Mouse (Mus musculus) neural tube, embryonic 12.5 days (tissue): ENCODE measurements at regions not wholly inside any gene's neighbourhood (a gene's known extent, or its start where the extent isn't known, plus 50 kb on each side); places are given as distances from the start of the nearest gene placed in this dataset.

ENCODE experiments used
- ATAC-seq: fragments of 200-750 bp; cut with Nextera tagmentation; 2 replicates; pipeline ENCODE4 v1.8.0; 2017; ENCODE audit warnings: low read depth, mild to moderate bottlenecking, moderate TSS enrichment, moderate library complexity; ENCODE audit not compliant: low FRiP score
- H3K27ac ChIP-seq: fragments of 300-500 bp; sonication (generic); 2 replicates; pipeline ENCODE4 v1.5.1; 2016
- H3K27me3 ChIP-seq: fragments of 300-500 bp; sonication (generic); replicated peaks from 2 replicates; pipeline ENCODE4 v1.6.1; 2016; ENCODE audit warnings: mild to moderate bottlenecking
- H3K36me3 ChIP-seq: fragments of 300-500 bp; sonication (generic); 2 replicates; pipeline ENCODE4 v1.6.1; 2016; ENCODE audit warnings: mild to moderate bottlenecking
- H3K4me1 ChIP-seq: fragments of 300-500 bp; sonication (generic); 2 replicates; pipeline ENCODE4 v1.6.1; 2016
- H3K4me2 ChIP-seq: fragments of 300-500 bp; sonication (generic); replicated peaks from 2 replicates; pipeline ENCODE4 v1.6.1; 2016; ENCODE audit warnings: mild to moderate bottlenecking
- H3K4me3 ChIP-seq: fragments of 300-500 bp; sonication (generic); 2 replicates; pipeline ENCODE4 v1.5.1; 2016
- H3K9ac ChIP-seq: fragments of 300-500 bp; sonication (generic); 2 replicates; pipeline ENCODE4 v1.6.1; 2016; ENCODE audit warnings: mild to moderate bottlenecking
- H3K9me3 ChIP-seq: fragments of 300-500 bp; sonication (generic); 2 replicates; pipeline ENCODE4 v1.6.1; 2016; ENCODE audit warnings: mild to moderate bottlenecking
- WGBS: fragments of 180-500 bp; shearing (Covaris S2); methylation state at CpG from one replicate; pipeline ENCODE4 v1.1.7; 2016; 5-methylcytosine and 5-hydroxymethylcytosine counted together

DNA sequence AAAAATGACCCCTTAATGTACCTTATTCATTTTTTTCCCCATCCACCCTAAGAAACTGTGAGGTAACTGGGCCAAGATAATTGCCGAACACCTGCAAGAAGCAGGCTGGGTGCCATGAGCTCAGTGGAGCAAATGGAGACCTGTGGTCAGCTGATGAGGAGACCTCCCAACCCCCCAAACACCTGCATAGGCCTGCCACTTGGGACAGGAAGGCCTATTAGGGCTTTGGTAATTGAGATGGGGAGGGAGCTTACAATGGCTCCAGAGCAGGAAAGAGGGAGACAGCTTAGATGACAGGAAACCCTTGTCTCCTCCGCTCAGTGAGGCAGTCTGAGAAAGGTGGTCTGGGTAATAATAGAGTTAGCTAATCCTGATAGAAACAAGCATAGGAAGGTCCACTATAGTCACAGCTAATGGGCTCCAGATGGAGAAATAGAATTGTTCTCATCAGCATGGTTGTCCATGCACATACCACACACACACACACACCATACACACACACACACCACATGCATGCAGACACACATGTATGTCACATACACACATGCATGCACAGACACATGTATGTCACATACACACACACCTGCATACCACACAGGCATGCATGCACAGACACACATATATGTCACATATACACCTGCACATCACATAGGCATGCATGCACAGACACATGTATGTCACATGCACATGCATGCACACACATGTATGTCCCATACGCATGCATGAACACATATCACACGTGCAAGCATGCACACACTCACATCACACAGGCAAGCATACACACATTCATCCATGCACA lies 270.2 kb upstream of the Habp2 start:
- Histone ChIP-seq H3K9me3 (no peaks in the 10 kb centered on the region), H3K27ac (no peak overlapping the region), H3K4me2 (no peak overlapping the region), H3K4me3 (no peak overlapping the region), H3K9ac (no peak overlapping the region), H3K4me1 (no peaks in the 10 kb centered on the region), H3K27me3 (no peaks in the 10 kb centered on the region), H3K36me3 (no peaks in the 10 kb centered on the region)
- 86% methylated on average over 4 of the region's 4 CpGs for WGBS
- ATAC-seq, result no peak

DNA sequence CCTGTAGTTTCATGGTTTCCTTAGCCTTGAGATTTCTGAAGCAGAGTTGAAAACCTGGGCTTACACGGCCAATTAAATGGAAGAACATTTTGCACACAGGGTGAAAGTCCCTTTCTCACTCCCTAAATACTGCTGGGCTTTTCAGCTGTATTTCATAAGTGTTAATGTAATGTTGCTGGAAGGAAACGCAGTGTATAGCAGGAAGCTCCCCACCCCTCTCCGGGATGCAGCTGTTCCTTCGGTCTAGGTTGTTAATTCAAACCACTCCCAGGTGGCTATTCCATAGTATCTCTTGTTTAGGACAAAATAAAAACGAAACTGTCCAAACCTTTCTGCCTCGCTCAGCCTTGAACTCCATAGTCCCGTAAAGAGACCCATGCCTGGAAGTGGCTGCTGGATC lies 269.4 kb upstream of the Habp2 start:
- 73% methylated on average over 7 of the region's 7 CpGs for WGBS
- Histone ChIP-seq H3K4me3 (no peak overlapping the region), H3K27ac (no peak overlapping the region), H3K4me2 (no peak overlapping the region), H3K9me3 (no peaks in the 10 kb centered on the region), H3K4me1 (no peaks in the 10 kb centered on the region), H3K36me3 (no peaks in the 10 kb centered on the region), H3K9ac (no peak overlapping the region), H3K27me3 (no peaks in the 10 kb centered on the region)
- ATAC-seq, result no peak

DNA sequence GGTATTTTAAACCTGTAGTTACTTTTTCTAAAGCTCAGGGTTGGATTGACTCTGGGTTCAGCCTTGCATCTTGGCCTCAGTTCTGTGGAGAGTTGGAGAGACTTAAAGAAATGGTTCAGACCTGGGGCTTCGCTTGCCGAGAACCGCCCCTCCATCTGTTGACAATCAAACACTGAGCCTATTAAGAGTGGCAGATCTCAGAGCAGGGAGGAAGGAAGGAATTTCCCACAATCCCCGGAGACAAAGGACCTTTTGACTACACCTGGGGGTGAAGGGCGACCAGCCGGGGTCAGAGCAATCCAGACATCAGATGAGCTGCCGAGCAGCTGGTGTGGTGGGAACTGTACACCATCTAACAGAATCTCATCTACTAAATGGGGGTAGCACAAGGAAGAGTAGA lies 267.8 kb upstream of the Habp2 start:
- WGBS, result 58% methylated on average over 7 of the region's 7 CpGs
- no peak overlapping the region for H3K4me3 ChIP-seq
- no peak overlapping the region for H3K9ac ChIP-seq
- ATAC-seq, result no peak
- no peaks in the 10 kb centered on the region for H3K27me3 ChIP-seq
- H3K36me3 ChIP-seq, result no peaks in the 10 kb centered on the region
- H3K27ac ChIP-seq, result no peak overlapping the region
- H3K4me2 ChIP-seq, result no peak overlapping the region
- H3K9me3 ChIP-seq, result 0 out of 2 replicates have a peak, but pooled peaks cover 3% of the 10 kb centered on the region
- H3K4me1 ChIP-seq, result no peaks in the 10 kb centered on the region

DNA sequence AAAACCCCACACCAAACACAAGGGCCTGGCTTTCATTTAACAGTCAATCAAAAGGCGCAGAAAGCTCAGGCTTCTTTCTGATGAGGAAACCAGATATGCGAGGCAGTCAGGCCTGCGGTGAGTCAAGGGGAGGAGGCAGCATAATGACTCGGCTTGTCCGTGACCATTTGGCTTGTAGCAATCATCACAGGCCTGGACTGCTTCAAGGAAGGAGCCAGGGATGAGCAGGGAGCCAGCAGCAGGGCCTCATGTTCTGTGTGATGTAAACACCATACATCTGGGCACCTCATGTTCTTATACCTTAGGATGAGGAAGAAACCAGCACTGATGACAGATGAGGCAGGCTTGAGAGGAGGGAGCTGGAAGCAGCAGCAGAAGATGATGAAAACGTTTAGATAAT lies 264.6 kb upstream of the Habp2 start:
- ATAC-seq, result no peak
- 74% methylated on average over 6 of the region's 6 CpGs for WGBS
- Histone ChIP-seq H3K9ac (no peak overlapping the region), H3K4me2 (no peak overlapping the region), H3K36me3 (no peaks in the 10 kb centered on the region), H3K27ac (no peak overlapping the region), H3K4me1 (no peaks in the 10 kb centered on the region), H3K4me3 (no peak overlapping the region), H3K9me3 (peaks cover 11% of the 10 kb centered on the region; the same call in 1 of the 2 replicates), H3K27me3 (no peaks in the 10 kb centered on the region)

DNA sequence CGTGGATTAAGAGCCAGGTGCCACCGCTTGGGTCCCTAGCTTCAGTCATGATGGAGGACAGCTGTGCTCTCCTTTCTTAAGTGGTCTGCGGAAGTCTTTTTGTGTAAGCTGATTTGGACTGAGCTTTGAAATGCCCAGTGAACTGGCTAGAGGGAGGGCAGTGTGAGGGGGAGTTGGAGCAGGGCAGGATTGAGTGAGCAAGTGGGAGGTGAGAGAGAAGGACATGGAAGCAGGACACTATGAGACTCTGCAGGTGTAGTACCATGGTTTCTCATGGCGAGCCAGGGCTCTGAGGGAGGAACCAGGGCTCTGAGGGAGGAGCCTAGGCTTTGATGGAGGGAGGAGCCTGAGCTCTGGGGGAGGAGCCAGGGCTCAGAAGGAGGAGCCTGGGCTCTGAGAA lies 262.3 kb upstream of the Habp2 start:
- Histone ChIP-seq H3K4me1 (peaks cover 12% of the 10 kb centered on the region), H3K9me3 (peaks cover 11% of the 10 kb centered on the region; the same call in 1 of the 2 replicates), H3K4me2 (no peak overlapping the region), H3K27ac (no peak overlapping the region), H3K27me3 (no peaks in the 10 kb centered on the region), H3K36me3 (no peaks in the 10 kb centered on the region), H3K4me3 (no peak overlapping the region), H3K9ac (no peak overlapping the region)
- no peak for ATAC-seq
- 88% methylated on average over 4 of the region's 4 CpGs for WGBS

DNA sequence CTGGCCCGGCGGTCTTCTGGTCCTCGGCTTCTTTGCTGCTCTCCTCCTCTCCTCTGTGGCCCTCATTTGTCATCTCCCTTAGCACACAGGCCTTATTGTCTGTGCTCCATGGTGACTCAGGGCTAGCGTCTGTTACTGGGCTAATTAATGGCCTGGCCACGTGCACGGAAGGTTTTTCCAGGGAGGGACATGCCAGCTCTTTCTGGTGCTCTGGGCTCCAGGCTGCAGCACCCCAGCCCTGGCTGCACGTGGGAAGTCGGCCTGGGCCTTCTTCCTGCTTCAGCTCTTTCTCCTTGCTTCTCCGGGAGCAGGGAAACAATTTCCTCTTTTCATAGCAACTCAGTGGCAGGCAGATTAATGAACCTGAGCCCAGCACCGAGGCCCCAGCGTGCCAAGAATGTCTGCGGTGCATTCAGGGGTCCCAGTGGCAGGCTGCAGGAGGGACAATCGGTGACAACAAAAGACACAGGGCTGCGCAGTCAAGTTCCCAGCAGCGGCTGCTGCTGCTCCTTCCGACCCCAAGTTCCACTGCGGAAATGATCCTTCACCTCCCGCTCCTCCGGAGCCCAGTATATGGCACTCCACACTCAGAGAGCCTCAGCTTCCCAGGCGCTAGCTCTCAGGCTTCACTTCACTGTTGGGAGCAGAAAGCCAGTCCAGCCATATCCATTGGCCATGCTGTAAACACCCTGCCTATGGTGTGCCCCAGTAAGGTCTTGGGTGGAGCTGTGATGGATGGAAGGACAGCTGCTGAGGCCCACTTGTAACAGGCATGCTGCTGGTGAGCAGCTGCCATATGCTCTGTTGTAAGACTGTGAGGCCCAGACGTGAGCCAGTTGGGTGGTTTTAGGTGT lies 257.3 kb upstream of the Habp2 start:
- Histone ChIP-seq H3K4me2 (peak overlapping the region; percentile 36), H3K36me3 (no peaks in the 10 kb centered on the region), H3K9me3 (peaks cover 9% of the 10 kb centered on the region; the same call in 1 of the 2 replicates), H3K4me3 (no peak overlapping the region), H3K27ac (peak overlapping the region; percentile 84), H3K4me1 (peaks cover 23% of the 10 kb centered on the region), H3K27me3 (no peaks in the 10 kb centered on the region), H3K9ac (peak overlapping the region; percentile 26; the same call in 1 of the 2 replicates)
- 8% methylated on average over 21 of the region's 21 CpGs for WGBS
- peak; percentile 93 for ATAC-seq

DNA sequence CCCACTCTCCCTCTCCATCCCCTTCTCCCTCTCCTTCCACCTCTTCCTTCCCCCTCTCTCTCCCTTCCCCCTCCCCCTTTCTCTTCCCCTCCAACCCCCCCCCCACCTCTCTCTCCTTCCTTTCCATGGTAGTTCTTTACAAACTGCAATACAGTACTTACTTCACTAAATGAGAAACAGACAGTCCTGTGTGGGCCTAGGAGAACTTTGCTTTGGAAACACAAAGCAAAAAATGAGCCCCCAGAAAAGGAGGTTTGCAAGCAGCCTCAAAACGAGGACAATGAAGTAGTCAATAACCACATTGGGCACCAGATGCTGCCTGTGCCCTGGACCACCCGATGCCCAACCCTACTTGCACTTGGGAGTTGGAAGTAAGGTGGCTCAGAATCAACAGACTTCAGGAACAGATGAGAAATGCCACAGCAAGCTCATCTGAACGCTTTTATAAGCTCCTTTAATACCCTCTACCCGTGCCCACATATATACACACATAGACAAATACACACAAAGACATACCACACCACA lies 256.5 kb upstream of the Habp2 start:
- no peaks in the 10 kb centered on the region for H3K27me3 ChIP-seq
- 54% methylated on average over 4 of the region's 4 CpGs for WGBS
- H3K36me3 ChIP-seq, result no peaks in the 10 kb centered on the region
- peaks cover 9% of the 10 kb centered on the region; the same call in 1 of the 2 replicates for H3K9me3 ChIP-seq
- no peak overlapping the region for H3K4me3 ChIP-seq
- H3K9ac ChIP-seq, result no peak overlapping the region
- peak overlapping the region; percentile 84 for H3K27ac ChIP-seq
- ATAC-seq, result no peak
- H3K4me2 ChIP-seq, result peak overlapping the region; percentile 36
- H3K4me1 ChIP-seq, result peaks cover 23% of the 10 kb centered on the region

DNA sequence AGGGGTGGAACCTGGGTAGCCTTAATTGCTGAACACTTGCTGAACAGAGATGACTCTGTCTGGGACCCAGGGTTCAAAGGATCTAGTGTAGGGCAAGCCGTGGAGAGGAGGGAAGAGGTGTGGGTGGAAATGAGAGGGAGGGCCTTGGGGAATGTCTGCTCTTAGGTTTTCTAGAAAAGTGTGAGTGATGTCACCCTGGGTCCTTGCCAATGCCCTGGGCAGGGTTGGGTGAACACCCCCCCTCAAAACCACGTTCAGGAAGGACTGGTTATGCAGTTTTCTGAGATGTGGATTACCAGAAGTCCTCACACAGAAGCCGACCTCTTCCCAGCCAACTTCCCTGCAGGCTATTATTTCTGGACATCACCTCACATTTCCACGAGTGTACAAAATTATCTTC lies 252.4 kb upstream of the Habp2 start:
- Histone ChIP-seq H3K4me1 (peaks cover 15% of the 10 kb centered on the region), H3K27ac (no peak overlapping the region), H3K27me3 (no peaks in the 10 kb centered on the region), H3K4me3 (no peak overlapping the region), H3K9me3 (no peaks in the 10 kb centered on the region), H3K9ac (no peak overlapping the region), H3K36me3 (no peaks in the 10 kb centered on the region), H3K4me2 (no peak overlapping the region)
- no peak for ATAC-seq
- WGBS, result 70% methylated on average over 4 of the region's 4 CpGs

DNA sequence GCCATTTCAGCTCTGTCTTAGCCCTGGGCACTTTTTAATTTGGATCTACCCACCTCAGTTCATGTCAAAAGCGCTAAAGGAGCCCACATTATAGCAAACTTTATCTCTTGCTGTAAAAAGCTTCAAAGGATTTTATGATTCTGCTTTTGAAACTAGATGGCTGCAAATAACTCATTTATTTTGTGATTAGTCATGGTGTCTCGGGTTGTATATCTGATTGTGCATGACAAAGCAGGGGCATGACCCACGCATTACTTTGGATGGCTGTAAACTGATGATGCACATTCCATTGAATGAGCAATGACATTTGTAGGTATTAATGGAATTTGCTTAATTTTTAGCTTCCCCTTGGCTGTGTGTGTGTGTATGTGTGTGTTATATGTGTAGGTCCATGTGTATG lies 249.4 kb upstream of the Habp2 start:
- Histone ChIP-seq H3K27ac (no peak overlapping the region), H3K9ac (no peak overlapping the region), H3K9me3 (no peaks in the 10 kb centered on the region), H3K4me1 (peaks cover 7% of the 10 kb centered on the region; the same call in 1 of the 2 replicates), H3K4me3 (no peak overlapping the region), H3K27me3 (no peaks in the 10 kb centered on the region), H3K4me2 (no peak overlapping the region), H3K36me3 (no peaks in the 10 kb centered on the region)
- WGBS, result 51% methylated on average over 3 of the region's 3 CpGs
- ATAC-seq, result no peak

DNA sequence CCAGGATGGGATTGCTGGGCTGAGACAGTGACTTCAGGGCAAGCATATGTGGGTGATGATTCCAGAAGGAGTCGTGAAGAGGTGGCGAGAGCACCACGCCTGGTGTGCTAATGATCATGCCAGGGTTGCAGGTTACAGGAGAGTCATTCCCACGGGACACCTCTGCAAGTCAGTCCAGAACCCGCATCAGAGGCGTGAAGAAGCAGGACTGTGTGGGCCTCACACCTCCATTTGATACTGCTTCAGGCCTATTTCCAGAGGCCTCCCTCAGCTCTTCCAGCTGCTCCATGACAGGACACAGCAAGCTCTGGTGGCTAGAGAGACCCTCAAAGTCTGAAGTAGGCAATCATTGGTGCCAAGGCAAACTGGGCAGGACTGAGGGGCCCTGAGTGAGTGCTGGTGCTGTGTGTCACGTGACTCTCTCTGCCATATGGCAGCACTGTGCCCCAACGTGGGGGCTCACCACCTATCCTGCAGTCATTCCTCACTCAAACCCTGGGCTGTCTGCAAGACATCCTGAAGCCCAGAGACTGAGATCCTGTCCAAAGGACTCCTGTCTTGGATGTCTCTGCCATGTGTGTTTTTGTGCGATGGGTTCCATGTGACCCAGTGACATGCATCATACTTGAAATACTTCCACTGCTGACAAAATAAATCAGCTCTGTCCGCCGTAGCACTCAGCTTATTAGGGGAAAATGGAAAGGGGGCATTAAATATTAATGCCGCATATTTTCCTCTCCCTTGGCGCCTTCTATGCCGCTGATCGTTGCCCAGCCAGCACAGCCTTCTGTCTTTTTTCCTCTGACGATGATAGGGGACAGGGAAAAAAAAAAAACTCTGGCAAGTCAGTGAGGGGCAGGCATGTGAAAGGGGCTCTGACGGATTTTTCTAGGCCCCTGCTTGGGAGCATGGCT lies 247.6 kb upstream of the Habp2 start:
- Histone ChIP-seq H3K4me3 (no peak overlapping the region), H3K4me2 (no peak overlapping the region), H3K36me3 (no peaks in the 10 kb centered on the region), H3K27ac (no peak overlapping the region), H3K4me1 (peaks cover 7% of the 10 kb centered on the region; the same call in 1 of the 2 replicates), H3K9ac (0 out of 2 replicates have a peak overlapping the region, but pooled peaks have one; percentile 13), H3K27me3 (no peaks in the 10 kb centered on the region), H3K9me3 (no peaks in the 10 kb centered on the region)
- WGBS, result 66% methylated on average over 17 of the region's 17 CpGs
- ATAC-seq, result peak; percentile 41; the same call in 1 of the 2 replicates

DNA sequence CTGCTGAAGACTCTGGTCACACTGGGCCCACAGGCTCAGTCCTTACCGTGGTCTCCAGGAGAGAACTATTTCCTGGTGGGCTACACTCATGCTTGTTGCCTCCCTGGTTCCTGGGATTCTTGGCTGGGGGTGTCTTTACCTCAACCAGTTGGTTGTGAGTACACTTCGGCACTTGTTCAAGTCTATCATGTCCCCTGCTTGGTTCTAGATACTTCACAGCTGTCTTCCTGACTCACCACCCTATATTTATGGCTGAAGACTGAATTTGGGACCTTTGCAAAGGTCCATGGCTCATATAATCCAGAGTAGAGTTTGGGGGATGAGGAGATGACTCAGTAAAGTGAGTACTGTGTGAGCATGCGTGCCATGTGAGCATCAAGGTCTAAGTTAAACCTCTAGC lies 245.0 kb upstream of the Habp2 start:
- peaks cover 7% of the 10 kb centered on the region; the same call in 1 of the 2 replicates for H3K4me1 ChIP-seq
- WGBS, result 91% methylated on average over 3 of the region's 3 CpGs
- H3K4me2 ChIP-seq, result no peak overlapping the region
- H3K27me3 ChIP-seq, result no peaks in the 10 kb centered on the region
- no peak overlapping the region for H3K27ac ChIP-seq
- no peak for ATAC-seq
- H3K36me3 ChIP-seq, result no peaks in the 10 kb centered on the region
- H3K9ac ChIP-seq, result no peak overlapping the region
- H3K9me3 ChIP-seq, result no peaks in the 10 kb centered on the region
- H3K4me3 ChIP-seq, result no peak overlapping the region
